Mouse (Mus musculus) R1 (cell line): Measurements from ENCODE around the gene Psmb4.
"Not testable (repeated sequence)": the region's sequence is repeated elsewhere in the genome, so short reads cannot be mapped to it uniquely, and the experiment has no call there.

Source experiments
- DNase-seq: peaks from one replicate; pipeline ENCODE4 v3.0.0-alpha.2; 2018; ENCODE audit warnings: low read depth, low spot score

Gene Psmb4

DNA sequence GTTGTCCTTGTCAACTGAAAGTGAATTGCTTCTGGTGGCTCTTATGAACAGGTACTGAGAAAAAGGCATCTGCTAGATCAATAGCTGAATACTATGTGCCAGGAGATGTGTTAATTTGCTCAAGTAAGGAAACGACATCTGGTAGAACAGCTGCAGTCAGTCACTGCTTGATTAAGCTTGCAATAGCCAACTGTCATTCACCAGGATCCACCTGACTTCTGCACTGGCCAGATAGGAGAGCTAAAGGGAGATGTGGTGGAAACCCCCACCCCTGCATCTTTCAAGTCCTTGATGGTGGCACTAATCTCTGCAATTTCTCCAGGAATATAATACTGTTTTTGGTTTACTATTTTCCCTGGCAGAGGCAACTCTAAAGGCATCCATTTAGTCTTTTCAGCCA, 19.7 kb upstream of the Psmb4 start:
- DNase-seq: no peak

DNA sequence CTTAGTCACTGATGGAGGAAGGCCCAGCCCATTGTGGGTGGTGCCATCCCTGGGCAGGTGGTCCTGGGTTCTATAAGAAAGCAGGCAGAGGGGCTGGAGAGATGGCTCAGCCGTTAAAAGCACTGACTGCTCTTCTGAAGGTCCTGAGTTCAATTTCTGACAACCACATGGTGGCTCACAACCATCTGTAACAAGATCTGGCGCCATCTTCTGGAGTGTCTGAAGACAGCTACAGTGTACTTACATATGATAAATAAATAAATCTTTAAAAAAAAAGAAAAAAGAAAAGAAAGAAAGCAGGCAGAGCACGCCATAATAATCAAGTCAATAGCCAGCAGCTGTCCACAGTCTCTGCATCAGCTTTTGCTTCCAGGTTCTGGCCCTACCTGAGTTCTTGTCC, 18.0 kb upstream of the Psmb4 start:
- DNase-seq: not testable (repeated sequence)

DNA sequence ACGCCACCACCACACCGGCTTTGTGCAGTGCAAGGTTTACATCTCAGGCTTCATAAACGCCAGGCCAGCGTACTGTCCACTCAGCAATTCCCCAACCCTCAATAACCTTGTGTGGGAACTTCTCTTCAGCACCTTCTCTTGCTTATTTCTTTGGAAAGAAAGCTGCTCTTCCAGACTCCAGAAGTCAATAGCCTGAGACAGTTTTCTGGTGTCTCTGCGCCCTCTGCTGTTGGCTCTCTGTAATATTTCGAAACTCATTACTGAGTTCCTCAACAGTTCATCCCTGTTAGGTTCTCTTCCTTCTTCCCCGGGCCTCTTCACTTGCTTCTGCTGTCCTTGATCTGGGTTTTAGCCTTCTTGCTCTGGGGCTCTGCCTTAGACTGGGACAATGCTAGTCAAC, 16.0 kb upstream of the Psmb4 start:
- peak; percentile 64 for DNase-seq

GRCm38 (mm10) chr3:94894076-94894475, 7.3 kb upstream of the Psmb4 start:
- DNase-seq: no peak

DNA sequence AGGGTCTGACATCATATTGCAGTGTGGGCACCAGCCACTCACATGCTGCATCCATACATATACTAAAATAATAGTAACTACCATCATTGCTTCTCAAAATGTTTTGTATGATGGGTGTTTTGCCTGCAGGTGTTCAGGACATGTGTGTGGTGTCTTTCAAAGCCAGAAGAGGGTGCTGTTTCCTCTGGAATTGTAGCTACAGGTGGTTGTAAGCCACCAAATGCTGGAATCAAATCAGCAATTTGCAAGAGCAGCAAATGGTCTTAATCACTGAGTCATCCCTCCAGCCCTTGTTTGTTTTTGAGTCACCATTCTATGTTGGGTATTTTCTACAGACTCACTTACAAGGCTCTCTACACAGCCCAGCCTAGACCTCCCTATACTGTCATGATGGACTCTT, 1.8 kb upstream of the Psmb4 start:
- peak; percentile 78 for DNase-seq

DNA sequence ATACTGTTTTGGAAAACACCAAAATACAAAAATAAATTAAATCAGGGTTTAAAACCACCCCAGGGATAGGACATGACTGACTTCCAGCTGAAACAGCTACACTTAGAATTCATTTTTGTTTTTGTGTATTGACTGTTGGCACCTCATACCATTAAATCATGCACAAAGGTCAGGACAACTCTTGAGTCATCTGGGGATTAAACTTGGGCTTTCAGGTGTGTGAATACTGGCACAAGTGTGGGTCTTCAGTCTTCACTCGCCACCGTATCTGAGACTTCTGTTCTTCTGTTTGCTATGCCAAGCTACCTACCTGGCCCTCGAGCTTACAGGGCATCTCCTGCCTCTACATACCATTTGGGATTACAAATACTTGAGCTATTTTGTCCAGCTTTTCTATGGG, 4.2 kb downstream of the Psmb4 start:
- no peak for DNase-seq

DNA sequence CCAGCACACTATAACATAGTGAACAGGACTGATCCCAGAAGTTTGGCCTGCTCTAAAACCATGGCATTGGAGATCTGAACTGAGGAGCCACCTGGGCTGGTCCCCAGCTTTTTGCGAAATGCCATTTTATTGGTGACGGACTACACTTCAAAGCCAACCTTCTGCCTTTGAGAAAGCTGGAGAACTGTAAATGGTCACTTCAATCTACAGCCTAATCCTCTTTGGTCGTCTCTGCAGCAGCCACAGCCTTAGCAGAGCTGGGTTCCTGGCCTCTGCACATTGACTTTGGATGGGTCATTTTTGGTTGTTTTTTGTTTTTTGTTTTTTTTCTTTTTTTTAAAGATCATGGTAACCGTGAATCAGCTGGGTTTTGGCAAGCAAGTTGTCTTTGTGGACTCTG, 4.9 kb downstream of the Psmb4 start:
- no peak for DNase-seq

DNA sequence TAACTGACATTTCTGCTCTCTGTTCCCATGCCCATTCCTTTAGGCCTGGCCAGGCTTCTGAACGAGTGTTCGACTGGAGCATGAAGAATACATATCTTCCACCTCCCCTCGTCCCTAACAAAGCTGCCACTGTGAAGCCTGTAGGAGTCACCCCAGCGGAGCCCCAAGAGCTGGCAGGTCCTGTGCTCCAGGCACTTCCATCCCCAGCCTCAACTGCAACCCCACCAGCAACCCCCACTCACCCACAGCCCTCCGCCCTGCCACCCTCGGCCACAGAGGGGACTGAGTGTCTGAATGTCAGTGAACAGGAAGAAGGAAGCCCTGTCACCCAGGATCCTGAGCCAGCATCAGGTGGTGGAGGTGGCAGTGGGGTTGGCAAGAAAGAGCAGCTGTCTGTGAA, 8.1 kb downstream of the Psmb4 start:
- DNase-seq: no peak

DNA sequence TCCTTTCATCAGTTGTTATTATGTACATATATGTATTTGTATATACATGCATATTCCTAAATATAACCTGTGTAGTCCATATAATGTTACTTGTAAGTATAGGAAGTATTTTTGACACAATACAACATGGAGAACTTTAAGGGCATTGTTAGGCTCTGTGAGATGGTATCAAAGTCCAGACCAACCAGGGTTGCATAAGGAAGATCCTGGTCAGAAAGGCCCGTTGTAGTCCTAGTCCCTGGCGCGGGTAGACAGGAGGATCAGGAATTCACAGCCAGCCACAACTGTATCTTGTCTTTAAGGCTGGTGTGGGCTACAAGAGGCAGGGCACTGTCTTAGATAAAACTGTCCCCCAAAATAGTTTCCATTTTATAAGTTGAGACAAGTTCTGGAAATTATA, 17.8 kb downstream of the Psmb4 start:
- no peak for DNase-seq

- no peak for DNase-seq
These were observed 27.3 kb downstream of the Psmb4 start for GRCm38 (mm10) chr3:94859471-94859870.

- no peak for DNase-seq
These were observed 34.5 kb downstream of the Psmb4 start for GRCm38 (mm10) chr3:94852215-94852614.

GRCm38 (mm10) chr3:94851731-94852130, 35.0 kb downstream of the Psmb4 start:
- DNase-seq: no peak

DNA sequence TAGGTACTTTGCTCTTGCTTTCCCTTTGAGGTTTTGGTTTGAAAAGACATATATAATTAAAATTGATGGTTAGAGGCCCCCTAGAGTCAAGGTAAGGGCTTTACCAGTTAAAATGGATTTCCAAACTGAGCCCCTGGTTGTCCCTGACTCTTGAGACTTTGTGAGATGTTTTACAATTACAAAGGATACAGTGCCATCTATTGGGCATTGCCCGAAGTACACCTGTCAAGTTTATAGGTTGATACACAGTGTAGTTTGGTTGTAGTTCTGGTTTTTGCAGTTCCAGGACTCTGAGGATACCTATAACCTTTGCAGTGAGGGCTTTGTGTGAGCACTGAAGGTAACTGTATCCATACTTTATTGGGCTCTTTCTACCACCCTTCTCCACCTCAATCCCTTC, 37.4 kb downstream of the Psmb4 start:
- DNase-seq: peak; percentile 75

DNA sequence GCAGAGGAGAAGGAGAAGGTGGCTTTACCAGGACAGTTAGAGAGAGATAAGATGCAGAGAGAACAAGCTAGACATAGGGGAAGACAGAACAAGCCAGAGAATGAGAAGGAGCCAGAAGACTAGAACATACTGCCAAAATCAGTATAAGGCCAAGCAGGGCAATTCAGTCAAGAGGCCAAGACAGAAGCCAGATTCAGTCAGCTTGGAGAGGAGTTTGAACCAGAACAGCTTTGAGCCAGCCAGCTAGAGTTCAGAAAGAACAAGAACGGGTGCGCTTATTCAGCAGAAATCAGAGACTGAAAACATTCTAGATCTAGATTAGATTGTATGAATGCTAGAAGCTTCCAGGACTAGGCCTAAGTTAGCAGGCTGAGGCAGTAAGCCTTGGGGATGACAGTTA, 39.4 kb downstream of the Psmb4 start:
- no peak for DNase-seq

GRCm38 (mm10) chr3:94839101-94839500, 47.7 kb downstream of the Psmb4 start:
- DNase-seq: no peak

GRCm38 (mm10) chr3:94838631-94839030, 48.1 kb downstream of the Psmb4 start:
- no peak for DNase-seq

DNA sequence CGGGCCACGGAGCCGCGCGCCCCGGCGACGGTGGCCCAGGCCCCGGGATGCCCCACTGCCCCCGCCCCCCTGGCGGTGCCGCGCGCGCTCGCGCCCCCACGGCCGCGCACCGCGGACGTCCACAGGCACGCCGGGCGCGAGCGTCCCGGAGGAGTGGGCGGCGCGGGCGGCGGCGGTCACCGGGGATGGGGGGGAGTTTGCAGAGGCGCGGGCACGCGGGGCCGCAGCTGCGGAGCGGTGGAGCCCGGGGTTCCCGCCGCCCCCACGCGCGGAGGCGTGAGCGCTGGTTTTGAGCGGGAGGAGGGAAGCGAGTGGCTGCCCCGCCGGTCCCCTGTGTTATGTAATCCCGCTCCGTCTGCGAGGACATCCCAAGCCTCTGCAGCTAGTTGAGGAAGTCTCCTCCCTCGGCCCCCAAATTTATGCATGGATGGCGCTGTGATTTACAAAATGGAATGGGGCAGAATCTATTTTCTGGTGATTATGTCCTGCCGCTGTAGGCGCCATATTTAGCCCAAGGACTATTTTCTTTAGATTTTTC, 48.7 kb downstream of the Psmb4 start:
- peak; percentile 93 for DNase-seq

- peak; percentile 98 for DNase-seq
These were observed 49.4 kb downstream of the Psmb4 start, which contains the start of gene Pogz for GRCm38 (mm10) chr3:94837183-94837890. TSS of gene Pogz (plus strand) at chr3:94837567.

DNA sequence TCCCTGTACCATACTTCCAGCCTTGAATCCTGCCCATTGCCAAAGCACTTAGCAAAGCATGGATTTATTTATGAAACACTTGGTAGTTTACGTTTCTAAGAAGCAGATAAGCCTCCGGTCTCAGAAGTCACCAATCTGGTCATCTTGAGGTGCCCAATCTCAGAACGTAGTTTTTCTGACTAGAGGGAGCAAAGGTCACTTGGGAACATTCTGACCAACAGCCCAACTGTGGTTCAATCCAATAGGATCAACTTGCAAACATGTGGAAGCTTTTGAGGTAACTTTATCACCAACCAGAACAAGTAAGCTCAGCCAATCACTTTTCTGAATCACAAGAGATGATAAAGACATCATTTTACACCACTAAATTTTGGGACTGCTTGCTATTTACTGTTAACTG, 51.4 kb downstream of the Psmb4 start:
- no peak for DNase-seq
